Mouse (Mus musculus) splenic B cell, adult 2 months (primary cell): ENCODE results near the gene Opcml.

Experiments
- DNase-seq: peaks from one replicate; pipeline ENCODE4 v3.0.0-alpha.2; 2011; ENCODE audit warnings: low read depth, low spot score
- H3K27me3 ChIP-seq: 2 replicates; pipeline ENCODE4 v1.6.1; 2012; ENCODE audit warnings: mild to moderate bottlenecking, low read length, moderate library complexity, mixed read lengths; ENCODE audit not compliant: control insufficient read depth, poor library complexity, insufficient read depth, severe bottlenecking
- H3K36me3 ChIP-seq: 2 replicates; pipeline ENCODE4 v1.6.1; 2012; ENCODE audit warnings: mild to moderate bottlenecking, low read length, moderate library complexity, mixed read lengths; ENCODE audit not compliant: control insufficient read depth, poor library complexity, insufficient read depth, severe bottlenecking

Gene Opcml

DNA sequence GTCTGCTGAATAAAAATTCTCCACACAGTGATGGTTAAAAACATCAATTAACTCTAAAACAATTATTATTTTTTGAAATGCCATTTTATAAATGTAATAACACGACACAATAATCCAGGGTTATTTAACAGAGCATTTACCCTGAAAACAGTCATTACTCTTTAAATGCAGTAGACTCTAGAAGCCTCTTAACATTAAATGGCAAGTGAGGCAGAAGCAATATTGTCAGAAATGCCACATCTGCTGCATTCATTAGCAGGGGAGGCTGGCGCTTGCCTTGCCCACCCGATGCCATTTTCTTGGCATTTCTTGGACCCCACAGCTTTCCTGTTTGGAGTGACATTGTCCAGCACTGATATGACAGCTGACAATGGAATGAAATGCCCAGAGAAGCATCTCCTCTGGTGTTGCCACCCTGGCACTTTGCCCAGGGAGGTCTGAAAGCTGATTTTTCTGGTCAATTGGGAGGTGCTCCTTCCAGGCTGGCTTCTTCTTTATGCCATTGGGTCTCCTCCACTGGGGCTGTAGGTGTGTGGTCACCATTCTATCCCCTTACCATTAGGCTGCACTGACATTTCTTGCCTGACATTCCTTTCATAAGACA lies 649.7 kb downstream of the Opcml start:
- Histone ChIP-seq H3K36me3 (no peaks in the 10 kb centered on the region), H3K27me3 (no peaks in the 10 kb centered on the region)
- no peak for DNase-seq

- Histone ChIP-seq H3K27me3 (no peaks in the 10 kb centered on the region), H3K36me3 (no peaks in the 10 kb centered on the region)
- DNase-seq, result no peak
Observed at GRCm38 (mm10) chr9:28444485-28444884, 653.9 kb downstream of the Opcml start.

- Histone ChIP-seq H3K36me3 (no peaks in the 10 kb centered on the region), H3K27me3 (no peaks in the 10 kb centered on the region)
- no peak for DNase-seq
Observed at GRCm38 (mm10) chr9:28444972-28445371, 654.4 kb downstream of the Opcml start.

- Histone ChIP-seq H3K36me3 (no peaks in the 10 kb centered on the region), H3K27me3 (no peaks in the 10 kb centered on the region)
- no peak for DNase-seq
Observed at GRCm38 (mm10) chr9:28445863-28446262, 655.3 kb downstream of the Opcml start.

GRCm38 (mm10) chr9:28446278-28447064 lies 655.9 kb downstream of the Opcml start:
- Histone ChIP-seq H3K27me3 (no peaks in the 10 kb centered on the region), H3K36me3 (no peaks in the 10 kb centered on the region)
- no peak for DNase-seq

GRCm38 (mm10) chr9:28452509-28452908 lies 661.9 kb downstream of the Opcml start:
- DNase-seq, result no peak
- no peaks in the 10 kb centered on the region for H3K36me3 ChIP-seq

DNA sequence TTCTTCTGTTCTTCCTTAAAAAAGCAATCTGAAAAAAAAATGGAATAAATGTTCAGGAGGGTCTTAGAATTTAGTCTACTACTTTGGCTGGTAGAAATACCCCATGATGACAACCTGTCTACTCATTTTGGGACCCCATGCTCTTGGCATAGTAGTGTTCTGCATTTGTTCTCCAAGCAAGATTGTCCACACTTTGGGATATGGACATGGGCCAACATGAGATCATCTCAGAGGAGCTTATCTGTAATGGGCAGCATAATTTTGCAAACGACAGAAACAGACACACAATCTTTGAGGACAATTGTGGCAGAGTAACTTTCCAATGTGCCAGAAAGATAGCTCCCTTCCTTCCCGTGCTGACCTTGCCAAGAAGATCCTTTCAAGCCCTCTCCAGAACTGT lies 662.5 kb downstream of the Opcml start:
- H3K36me3 ChIP-seq, result no peaks in the 10 kb centered on the region
- no peaks in the 10 kb centered on the region for H3K27me3 ChIP-seq
- no peak for DNase-seq

More at GRCm38 (mm10) chr9:28452509-28452908, 661.9 kb downstream of the Opcml start:
- no peaks in the 10 kb centered on the region for H3K27me3 ChIP-seq

GRCm38 (mm10) chr9:28457982-28458770 lies 667.6 kb downstream of the Opcml start:
- DNase-seq, result no peak
- H3K27me3 ChIP-seq, result no peaks in the 10 kb centered on the region
- no peaks in the 10 kb centered on the region for H3K36me3 ChIP-seq

DNA sequence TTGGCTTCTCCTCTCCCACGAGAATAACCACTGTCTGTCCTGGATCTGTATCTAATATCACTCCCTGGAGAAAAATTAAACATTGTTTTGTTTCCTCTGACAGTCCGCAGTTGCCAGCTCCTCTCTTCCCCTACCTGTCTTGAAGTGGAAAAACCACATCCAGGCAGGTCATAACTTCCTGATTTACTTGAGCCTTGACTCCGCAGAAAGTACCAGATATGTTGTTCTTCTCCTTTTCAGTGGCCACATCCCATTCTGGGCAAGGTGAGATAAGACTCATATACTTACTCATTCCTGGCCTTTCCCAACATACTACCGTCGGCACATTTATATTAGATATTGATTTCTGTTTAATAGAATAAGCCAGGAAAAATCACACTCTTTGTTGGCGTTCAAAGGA lies 673.0 kb downstream of the Opcml start:
- Histone ChIP-seq H3K36me3 (no peaks in the 10 kb centered on the region), H3K27me3 (no peaks in the 10 kb centered on the region)
- DNase-seq, result no peak

- H3K27me3 ChIP-seq, result no peaks in the 10 kb centered on the region
- no peak for DNase-seq
Observed at GRCm38 (mm10) chr9:28469419-28469818, 678.8 kb downstream of the Opcml start.

DNA sequence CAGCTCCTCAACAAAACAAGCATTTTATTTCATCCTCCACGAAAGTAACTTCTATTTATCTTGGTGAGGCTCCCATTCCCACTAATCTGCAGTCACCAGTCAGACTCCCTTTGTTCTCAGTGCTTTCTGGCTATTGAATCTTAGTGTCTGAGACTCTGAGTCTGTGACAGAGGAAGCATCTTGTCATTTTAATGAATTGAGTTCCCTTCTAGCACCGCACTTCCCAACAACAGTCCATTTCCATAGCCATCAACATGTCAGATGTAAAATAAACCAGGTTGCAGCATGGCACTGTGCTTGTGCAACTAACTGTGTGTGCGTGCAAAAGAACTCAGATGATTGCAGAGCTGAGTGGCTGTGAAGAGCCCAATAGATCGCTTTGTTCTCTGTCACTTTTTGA lies 680.9 kb downstream of the Opcml start:
- no peaks in the 10 kb centered on the region for H3K36me3 ChIP-seq
- no peaks in the 10 kb centered on the region for H3K27me3 ChIP-seq
- DNase-seq, result no peak

More at GRCm38 (mm10) chr9:28469419-28469818, 678.8 kb downstream of the Opcml start:
- no peaks in the 10 kb centered on the region for H3K36me3 ChIP-seq

DNA sequence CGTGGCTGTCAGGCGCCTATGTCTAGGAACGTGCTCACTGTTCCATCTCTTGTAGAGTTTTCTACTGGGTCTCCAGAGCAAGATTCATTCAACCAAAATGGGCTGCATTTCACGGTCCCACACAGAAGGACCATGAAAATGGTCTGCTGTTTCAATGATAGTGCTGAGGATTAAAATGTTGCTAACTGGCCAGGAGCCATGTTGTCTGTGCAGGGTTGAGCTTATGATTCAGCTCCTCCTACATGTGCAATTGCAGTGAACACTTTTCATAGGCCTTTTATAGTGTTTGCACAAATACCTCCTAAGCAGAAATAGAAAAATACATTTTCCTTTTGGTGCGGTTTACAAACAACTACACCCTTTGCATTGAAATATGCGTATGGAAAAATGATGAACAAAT lies 684.0 kb downstream of the Opcml start:
- H3K36me3 ChIP-seq, result no peaks in the 10 kb centered on the region

GRCm38 (mm10) chr9:28481261-28481660 lies 690.7 kb downstream of the Opcml start:
- Histone ChIP-seq H3K27me3 (no peaks in the 10 kb centered on the region), H3K36me3 (no peaks in the 10 kb centered on the region)
- DNase-seq, result no peak

More for the DNA sequence above, 684.0 kb downstream of the Opcml start:
- no peak for DNase-seq
- H3K27me3 ChIP-seq, result no peaks in the 10 kb centered on the region

DNA sequence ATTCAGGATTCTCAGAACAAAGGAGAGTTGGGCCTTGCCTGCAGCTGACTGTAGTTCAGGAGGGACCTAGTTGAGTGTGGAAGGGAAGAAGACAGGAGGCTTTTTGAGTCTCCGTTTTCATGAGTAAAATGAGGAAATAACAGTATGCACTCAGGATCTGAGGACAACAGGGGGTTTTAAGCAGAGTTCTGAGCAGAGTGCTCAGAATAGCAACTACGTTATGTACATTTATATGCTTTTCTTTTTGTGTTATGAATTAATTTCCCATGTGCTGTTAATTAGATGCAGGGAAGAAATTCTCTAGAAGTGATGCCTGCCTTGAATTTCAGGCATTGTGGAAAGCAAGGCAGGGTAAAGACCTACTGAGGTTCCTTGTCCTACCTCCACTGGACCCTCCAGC lies 697.9 kb downstream of the Opcml start:
- no peaks in the 10 kb centered on the region for H3K36me3 ChIP-seq
- no peaks in the 10 kb centered on the region for H3K27me3 ChIP-seq
- DNase-seq, result no peak

DNA sequence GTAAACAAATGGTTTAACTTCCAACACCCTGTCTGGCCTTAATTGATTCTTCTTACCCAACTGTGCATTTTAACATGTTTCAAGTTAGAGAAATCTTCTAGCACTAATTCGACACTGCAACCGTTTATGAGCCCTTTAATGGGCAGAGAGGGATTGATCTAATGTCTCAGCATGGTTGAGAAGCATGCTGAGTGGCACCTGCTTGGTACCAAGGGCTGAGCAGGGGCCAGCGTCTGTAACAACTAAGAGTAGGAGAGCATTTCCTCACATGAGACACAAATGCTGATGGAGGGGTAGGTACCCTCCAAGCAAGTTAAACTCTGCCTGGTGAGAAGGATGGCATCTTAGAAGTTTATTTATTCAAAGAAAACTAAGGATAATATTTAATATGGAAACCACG lies 699.3 kb downstream of the Opcml start:
- no peak for DNase-seq
- Histone ChIP-seq H3K36me3 (no peaks in the 10 kb centered on the region), H3K27me3 (no peaks in the 10 kb centered on the region)
